Mouse (Mus musculus): ENCODE results near the gene Ptgds. TPM values are rescaled to one million over a fixed set of nuclear protein-coding genes. Genes with fewer than 3 reads are reported as not detected.
A peak's percentile ranks its signal among the peaks of the same experiment; 100 is the strongest.

The Ptgds gene
- total and polyA plus RNA-seq, 2 experiments from 2014 or later, result 2,498 to 3,193 TPM

DNA sequence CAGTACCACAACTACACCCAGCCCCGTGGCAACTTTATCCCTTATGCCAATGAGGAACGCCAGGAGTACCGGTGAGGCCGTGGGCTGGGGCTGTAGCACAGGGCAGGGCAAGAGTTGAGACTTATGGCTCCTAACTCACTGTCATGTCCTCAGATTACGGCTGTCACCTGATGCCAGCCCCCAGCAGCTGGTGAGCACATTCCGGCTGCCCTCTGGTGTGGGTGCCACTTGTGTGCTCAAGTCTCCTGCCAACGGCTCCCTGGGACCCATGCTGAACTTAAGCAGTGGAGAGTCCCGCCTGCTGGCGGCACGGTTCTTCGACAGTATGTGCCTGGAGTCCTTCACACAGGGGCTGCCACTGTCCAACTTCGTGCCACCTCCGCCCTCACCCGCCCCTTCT, 27.2 kb downstream of the Ptgds start:
- ATAC-seq (no peak), DNase-seq (ENCODE audit: low spot score) (no peak)
- no peak for TF ChIP-seq CTCF (IDR thresholded peaks at IDR 0.05; ENCODE audit: low read depth)
- Histone ChIP-seq H3K36me3 (ENCODE audit: insufficient read depth, low read length) (peaks cover 90% of the 10 kb centered on the region), H3K27ac (no peak overlapping the region), H3K9ac (replicated peaks; ENCODE audit: low read length) (no peak overlapping the region), H3K4me1 (ENCODE audit: insufficient read depth, low read length) (no peaks in the 10 kb centered on the region), H3K9me3 (ENCODE audit: low read length) (no peaks in the 10 kb centered on the region), H3K4me3 (ENCODE audit: low read length) (no peak overlapping the region), H3K27me3 (ENCODE audit: insufficient read depth, low read length) (no peaks in the 10 kb centered on the region), H3K4me2 (ENCODE audit: low read depth, low read length) (no peak overlapping the region)
- 94% methylated on average over 14 of the region's 14 CpGs for WGBS

DNA sequence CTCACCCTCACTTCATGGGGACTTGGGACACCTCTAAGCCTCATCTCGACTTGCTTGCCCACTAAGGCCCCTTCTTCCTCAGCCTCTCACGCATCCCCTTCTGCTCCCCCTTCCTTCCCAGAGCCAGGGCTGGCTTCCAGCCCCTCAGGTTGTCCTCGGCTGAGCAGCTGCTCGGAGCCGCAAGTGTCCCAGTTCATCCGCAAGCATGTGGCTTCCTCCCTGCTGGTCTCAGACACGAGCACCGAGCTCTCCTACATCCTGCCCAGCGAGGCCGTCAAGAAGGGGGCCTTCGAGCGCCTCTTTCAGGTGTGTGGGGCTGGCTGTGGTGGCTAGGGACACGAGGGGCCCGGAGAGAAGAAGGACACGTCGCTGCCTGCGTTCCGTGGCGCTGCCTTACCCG, 28.8 kb downstream of the Ptgds start:
- Histone ChIP-seq H3K27ac (no peak overlapping the region), H3K4me2 (ENCODE audit: low read depth, low read length) (no peak overlapping the region), H3K27me3 (ENCODE audit: insufficient read depth, low read length) (no peaks in the 10 kb centered on the region), H3K36me3 (ENCODE audit: insufficient read depth, low read length) (peaks cover 89% of the 10 kb centered on the region), H3K9me3 (ENCODE audit: low read length) (no peaks in the 10 kb centered on the region), H3K4me1 (ENCODE audit: insufficient read depth, low read length) (no peaks in the 10 kb centered on the region), H3K4me3 (ENCODE audit: low read length) (no peak overlapping the region), H3K9ac (replicated peaks; ENCODE audit: low read length) (no peak overlapping the region)
- no peak for TF ChIP-seq CTCF (IDR thresholded peaks at IDR 0.05; ENCODE audit: low read depth)
- DNase-seq (ENCODE audit: low spot score), result no peak
- whole genome bisulfite sequencing, result 90% methylated on average over 20 of the region's 20 CpGs
- ATAC-seq, result no peak

DNA sequence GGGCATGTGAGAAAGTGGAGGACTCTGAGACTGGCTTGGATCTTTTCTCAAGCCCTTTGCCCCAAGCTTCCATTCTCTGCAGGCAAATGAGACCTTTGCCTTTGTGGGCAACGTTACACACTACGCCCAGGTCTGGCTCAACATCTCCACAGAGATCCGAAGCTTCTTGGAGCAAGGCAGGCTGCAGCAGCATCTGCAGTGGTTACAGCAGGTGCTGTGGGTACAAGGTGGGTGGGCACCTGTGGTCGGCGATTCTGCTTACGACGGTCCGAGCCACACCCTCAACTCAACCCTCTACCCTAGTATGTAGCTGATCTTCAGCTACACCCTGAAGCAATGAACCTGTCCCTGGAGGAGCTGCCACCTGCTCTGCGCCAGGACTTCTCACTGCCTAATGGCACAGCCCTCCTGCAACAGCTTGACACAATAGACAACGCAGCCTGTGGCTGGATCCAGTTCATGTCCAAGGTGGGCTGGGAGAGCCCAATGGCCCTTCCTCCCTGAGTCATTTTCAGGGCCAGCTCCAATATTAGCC, 33.5 kb downstream of the Ptgds start:
- Histone ChIP-seq H3K27ac (no peak overlapping the region), H3K4me2 (ENCODE audit: low read depth, low read length) (no peak overlapping the region), H3K27me3 (ENCODE audit: insufficient read depth, low read length) (no peaks in the 10 kb centered on the region), H3K4me3 (ENCODE audit: low read length) (no peak overlapping the region), H3K4me1 (ENCODE audit: insufficient read depth, low read length) (peaks cover 7% of the 10 kb centered on the region; the same call in 1 of the 2 replicates), H3K9ac (replicated peaks; ENCODE audit: low read length) (no peak overlapping the region), H3K36me3 (ENCODE audit: insufficient read depth, low read length) (peaks cover 59% of the 10 kb centered on the region), H3K9me3 (ENCODE audit: low read length) (no peaks in the 10 kb centered on the region)
- DNase-seq (ENCODE audit: low spot score) (no peak), ATAC-seq (no peak)
- TF ChIP-seq CTCF (IDR thresholded peaks at IDR 0.05; ENCODE audit: low read depth), result no peak
- WGBS, result 92% methylated on average over 10 of the region's 10 CpGs

DNA sequence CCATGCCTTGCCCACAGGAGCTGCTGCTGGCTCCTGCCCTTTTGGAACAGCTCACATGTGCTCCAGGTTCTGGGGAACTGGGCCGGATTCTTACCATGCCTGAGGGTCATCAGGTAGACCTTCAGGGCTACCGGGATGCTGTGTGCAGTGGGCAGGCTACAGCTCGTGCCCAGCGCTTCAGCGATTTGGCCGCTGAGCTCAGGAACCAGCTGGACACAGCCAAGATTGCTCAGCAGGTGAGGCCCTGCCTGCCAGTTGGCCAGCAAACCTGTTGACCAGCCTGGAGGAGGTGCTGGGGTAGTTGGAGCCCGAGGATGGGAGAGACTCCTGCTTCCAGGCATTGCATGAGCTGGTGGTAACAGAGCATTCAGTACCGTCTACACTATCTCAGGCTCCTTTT, 35.6 kb downstream of the Ptgds start:
- Histone ChIP-seq H3K4me2 (ENCODE audit: low read depth, low read length) (no peak overlapping the region), H3K4me3 (ENCODE audit: low read length) (no peak overlapping the region)
- no peak for DNase-seq (ENCODE audit: low spot score)

DNA sequence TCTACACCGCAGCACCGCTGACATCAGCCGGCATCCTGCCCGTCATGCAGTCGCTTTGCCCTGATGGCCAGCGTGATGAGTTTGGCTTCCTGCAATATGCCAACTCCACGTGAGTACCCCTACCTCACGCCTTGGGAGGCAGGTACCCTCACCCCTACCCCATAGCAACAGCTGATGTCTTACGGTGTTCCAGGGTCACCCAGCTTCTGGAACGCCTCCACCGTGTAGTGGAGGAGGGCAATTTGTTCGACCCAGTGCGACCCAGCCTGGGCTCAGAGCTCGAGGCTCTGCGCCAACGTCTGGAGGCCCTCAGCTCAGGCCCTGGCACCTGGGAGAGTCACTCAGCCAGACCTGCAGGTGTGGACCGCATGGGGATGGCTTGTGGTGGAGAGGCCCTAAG, 36.7 kb downstream of the Ptgds start:
- 90% methylated on average over 17 of the region's 17 CpGs for WGBS
- no peaks in the 10 kb centered on the region for H3K9me3 ChIP-seq (ENCODE audit: low read length)
- no peak for ATAC-seq
- DNase-seq (ENCODE audit: low spot score), result no peak
- no peaks in the 10 kb centered on the region for H3K27me3 ChIP-seq (ENCODE audit: insufficient read depth, low read length)
- H3K4me3 ChIP-seq (ENCODE audit: low read length), result no peak overlapping the region
- H3K9ac ChIP-seq (replicated peaks; ENCODE audit: low read length), result no peak overlapping the region
- no peak overlapping the region for H3K4me2 ChIP-seq (ENCODE audit: low read depth, low read length)
- peaks cover 33% of the 10 kb centered on the region for H3K36me3 ChIP-seq (ENCODE audit: insufficient read depth, low read length)
- peaks cover 28% of the 10 kb centered on the region for H3K4me1 ChIP-seq (ENCODE audit: insufficient read depth, low read length)
- TF ChIP-seq CTCF (IDR thresholded peaks at IDR 0.05; ENCODE audit: low read depth), result no peak
- H3K27ac ChIP-seq, result no peak overlapping the region

More for the DNA sequence above, 35.6 kb downstream of the Ptgds start:
- 80% methylated on average over 8 of the region's 8 CpGs for WGBS
- Histone ChIP-seq H3K9ac (replicated peaks; ENCODE audit: low read length) (no peak overlapping the region), H3K9me3 (ENCODE audit: low read length) (no peaks in the 10 kb centered on the region), H3K4me1 (ENCODE audit: insufficient read depth, low read length) (peaks cover 28% of the 10 kb centered on the region), H3K27me3 (ENCODE audit: insufficient read depth, low read length) (no peaks in the 10 kb centered on the region), H3K27ac (no peak overlapping the region), H3K36me3 (ENCODE audit: insufficient read depth, low read length) (peaks cover 45% of the 10 kb centered on the region)
- ATAC-seq, result no peak
- no peak for TF ChIP-seq CTCF (IDR thresholded peaks at IDR 0.05; ENCODE audit: low read depth)

DNA sequence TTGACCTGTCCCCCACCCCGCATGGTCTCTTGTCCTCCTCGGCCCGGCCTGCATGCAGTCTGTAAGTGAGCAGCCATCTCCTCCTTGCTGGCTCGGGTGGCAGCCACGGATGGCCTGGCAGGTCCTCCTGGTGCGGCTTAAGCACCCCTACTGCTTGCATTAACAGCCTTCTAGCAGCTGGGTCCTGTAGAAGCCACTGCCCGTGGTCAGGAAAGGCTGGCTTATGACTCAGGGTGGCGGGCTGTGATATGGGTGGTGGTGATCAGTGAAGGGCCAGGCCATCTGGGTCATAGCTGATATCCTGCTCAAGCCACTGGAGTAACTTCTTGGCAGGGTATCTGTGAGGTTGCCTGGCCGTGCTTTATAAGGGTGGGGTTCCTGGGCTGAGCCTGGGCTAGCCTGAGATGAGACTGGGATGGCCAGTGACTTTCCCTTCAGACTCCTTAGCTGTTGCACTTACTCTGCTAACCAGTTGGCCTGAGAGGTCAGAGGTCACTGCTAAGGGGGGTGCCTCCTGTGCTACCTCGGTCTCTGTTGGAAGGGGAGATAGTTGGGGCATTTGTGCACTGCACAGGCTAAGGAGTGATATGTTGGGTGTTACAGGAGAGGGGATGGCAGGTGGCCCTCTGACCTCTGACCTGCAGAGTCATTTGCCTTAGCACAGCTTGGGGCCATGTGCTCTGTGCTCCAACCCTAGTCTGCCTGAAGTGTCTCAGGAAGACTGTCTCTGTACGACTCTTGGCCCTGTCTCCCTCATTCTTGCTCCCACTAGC, 37.3 kb downstream of the Ptgds start:
- H3K4me3 ChIP-seq (ENCODE audit: low read length), result no peak overlapping the region
- H3K4me1 ChIP-seq (ENCODE audit: insufficient read depth, low read length), result peaks cover 28% of the 10 kb centered on the region
- peaks cover 29% of the 10 kb centered on the region for H3K36me3 ChIP-seq (ENCODE audit: insufficient read depth, low read length)
- WGBS, result 73% methylated on average over 11 of the region's 11 CpGs
- DNase-seq (ENCODE audit: low spot score) (no peak), ATAC-seq (no peak)
- TF ChIP-seq CTCF (IDR thresholded peaks at IDR 0.05; ENCODE audit: low read depth), result no peak
- H3K4me2 ChIP-seq (ENCODE audit: low read depth, low read length), result no peak overlapping the region
- H3K9me3 ChIP-seq (ENCODE audit: low read length), result no peaks in the 10 kb centered on the region
- H3K27ac ChIP-seq, result no peak overlapping the region
- H3K9ac ChIP-seq (replicated peaks; ENCODE audit: low read length), result no peak overlapping the region
- H3K27me3 ChIP-seq (ENCODE audit: insufficient read depth, low read length), result no peaks in the 10 kb centered on the region

DNA sequence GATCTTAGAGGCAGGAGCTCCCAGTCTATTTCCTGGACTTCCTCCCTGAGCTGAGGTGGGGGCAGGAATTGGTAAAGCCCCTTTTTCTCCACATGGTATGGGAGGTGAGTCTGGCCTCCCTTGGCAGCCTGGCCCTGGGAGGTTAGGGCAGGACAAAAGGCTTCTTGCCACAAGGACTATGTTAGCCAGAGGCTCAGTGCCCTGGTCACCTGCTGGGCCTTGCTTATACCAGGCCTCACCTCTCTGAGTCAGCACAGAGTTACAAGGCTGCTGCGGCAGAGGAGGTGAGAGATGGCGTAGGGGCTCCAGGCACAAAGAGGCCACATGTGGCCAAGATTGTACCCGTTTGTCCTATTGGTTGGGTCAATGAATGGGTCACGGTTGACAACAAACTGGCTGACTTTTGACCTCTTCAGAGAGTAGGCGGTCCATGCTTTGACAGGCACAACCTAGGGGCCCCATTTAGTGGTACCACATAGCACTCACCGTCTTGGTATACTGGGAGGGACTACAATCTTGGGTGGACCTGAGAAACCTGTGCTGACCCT, 38.5 kb downstream of the Ptgds start:
- Histone ChIP-seq H3K27ac (no peak overlapping the region; the same call in 1 of the 2 replicates), H3K9ac (replicated peaks; ENCODE audit: low read length) (peak overlapping the region; percentile 22; the same call in 1 of the 2 replicates), H3K4me3 (ENCODE audit: low read length) (no peak overlapping the region), H3K36me3 (ENCODE audit: insufficient read depth, low read length) (peaks cover 19% of the 10 kb centered on the region), H3K4me1 (ENCODE audit: insufficient read depth, low read length) (peaks cover 28% of the 10 kb centered on the region), H3K27me3 (ENCODE audit: insufficient read depth, low read length) (no peaks in the 10 kb centered on the region), H3K4me2 (ENCODE audit: low read depth, low read length) (peak overlapping the region; percentile 83), H3K9me3 (ENCODE audit: low read length) (no peaks in the 10 kb centered on the region)
- 39% methylated on average over 6 of the region's 6 CpGs for WGBS
- ATAC-seq (no peak), DNase-seq (ENCODE audit: low spot score) (no peak)
- TF ChIP-seq CTCF (IDR thresholded peaks at IDR 0.05; ENCODE audit: low read depth), result no peak
